Mouse (Mus musculus): ENCODE measurements around the gene F11r.

F11r gene

GRCm38 (mm10) chr1:171438014-171438670, 807 bp downstream of the F11r start:
- no peak for DNase-seq (ENCODE audit: low spot score)

GRCm38 (mm10) chr1:171439072-171439471, 1.7 kb downstream of the F11r start:
- DNase-seq (ENCODE audit: low spot score): no peak

- no peak for DNase-seq (ENCODE audit: low spot score)
Observed at GRCm38 (mm10) chr1:171440025-171440725, 2.8 kb downstream of the F11r start.

- DNase-seq (ENCODE audit: low spot score): no peak
Observed at GRCm38 (mm10) chr1:171441466-171442412, 4.4 kb downstream of the F11r start.

- DNase-seq (ENCODE audit: low spot score): no peak
Observed at GRCm38 (mm10) chr1:171442413-171442760, 5.1 kb downstream of the F11r start.

- no peak for DNase-seq (ENCODE audit: low spot score)
Observed at GRCm38 (mm10) chr1:171445050-171445449, 7.7 kb downstream of the F11r start.

DNA sequence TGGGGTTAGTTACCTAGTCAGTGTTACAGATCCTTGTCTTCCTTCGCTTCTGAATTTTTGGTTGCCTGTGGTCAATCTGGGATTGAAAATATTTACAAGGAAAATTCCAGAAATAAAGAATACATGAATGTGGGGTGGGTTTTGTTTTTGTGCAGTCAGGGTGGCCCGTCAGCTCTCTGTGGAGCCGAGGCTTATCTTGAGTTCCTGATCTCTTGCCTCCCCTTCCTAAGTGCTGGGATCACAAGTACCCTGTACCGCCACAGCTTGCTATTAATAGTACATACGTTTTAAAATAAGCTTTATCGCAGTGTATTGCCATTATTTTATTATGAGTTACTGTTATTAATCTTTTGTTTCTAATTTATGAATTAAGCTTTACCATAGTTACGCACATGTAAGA, 9.5 kb downstream of the F11r start:
- DNase-seq (ENCODE audit: low spot score): no peak

DNA sequence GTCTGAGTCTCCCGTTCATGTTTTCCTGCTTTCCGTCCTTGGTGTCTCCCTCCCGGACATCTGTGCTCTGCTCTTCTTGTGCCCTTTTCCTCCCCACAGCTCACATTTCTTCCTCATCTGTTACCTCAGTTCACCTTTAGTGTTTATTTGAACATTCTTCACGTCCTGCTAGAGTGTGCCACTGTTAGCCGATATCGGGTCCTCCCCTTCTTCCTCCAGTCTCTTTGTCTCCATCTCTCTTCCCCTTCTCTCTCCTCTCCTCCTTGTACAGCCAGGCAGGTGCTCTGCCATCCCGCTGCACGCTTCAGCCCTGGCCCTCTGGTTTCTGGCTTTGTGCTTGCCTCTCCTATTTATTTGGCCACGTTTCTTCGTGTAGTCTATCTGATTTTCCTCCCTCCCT, 10.4 kb downstream of the F11r start:
- DNase-seq (ENCODE audit: low spot score): no peak

GRCm38 (mm10) chr1:171450062-171450461, 12.7 kb downstream of the F11r start:
- no peak for DNase-seq (ENCODE audit: low spot score)

- DNase-seq (ENCODE audit: low spot score): no peak
Observed at GRCm38 (mm10) chr1:171451001-171451400, 13.7 kb downstream of the F11r start.

DNA sequence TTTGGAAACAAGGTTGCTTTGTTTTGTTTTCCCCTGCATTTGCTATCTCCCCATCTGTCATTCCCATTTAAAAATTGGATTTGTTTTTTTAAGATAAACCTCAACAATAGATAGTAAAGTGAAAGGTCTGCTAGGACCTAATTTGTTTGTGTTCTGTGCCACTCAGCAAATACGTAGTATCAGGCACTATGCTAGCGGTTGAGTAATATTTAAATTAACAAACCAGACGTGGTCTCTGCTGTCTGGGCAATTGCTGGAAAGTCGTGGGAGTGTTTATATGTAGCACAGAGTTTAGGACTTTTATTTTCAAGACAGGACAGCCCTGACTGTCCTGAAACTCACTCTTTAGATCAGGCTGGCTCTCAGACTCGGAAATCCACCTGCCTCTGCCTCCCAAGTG, 15.2 kb downstream of the F11r start:
- no peak for DNase-seq (ENCODE audit: low spot score)

GRCm38 (mm10) chr1:171452923-171453322, 15.6 kb downstream of the F11r start:
- DNase-seq (ENCODE audit: low spot score): no peak

GRCm38 (mm10) chr1:171454926-171455325, 17.6 kb downstream of the F11r start:
- no peak for DNase-seq (ENCODE audit: low spot score)

DNA sequence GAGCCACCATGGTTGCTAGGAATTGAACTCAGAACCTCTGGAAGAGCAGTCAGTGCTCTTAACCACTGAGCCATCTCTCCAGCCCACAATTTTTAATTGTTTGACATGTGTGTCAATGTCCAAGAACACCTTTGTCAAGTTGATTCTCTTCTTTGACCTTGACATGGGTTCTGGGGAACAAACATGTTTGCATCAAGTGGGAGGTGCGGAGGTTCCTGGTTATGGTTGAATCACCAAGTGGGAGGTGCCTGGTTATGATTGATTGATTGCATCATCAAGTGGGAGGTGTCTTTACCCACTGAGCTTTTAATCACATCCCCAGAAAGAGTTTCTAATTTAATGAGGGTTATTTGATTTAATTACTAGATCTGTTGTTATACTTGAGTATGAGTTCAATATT, 20.2 kb downstream of the F11r start:
- no peak for DNase-seq (ENCODE audit: low spot score)

DNA sequence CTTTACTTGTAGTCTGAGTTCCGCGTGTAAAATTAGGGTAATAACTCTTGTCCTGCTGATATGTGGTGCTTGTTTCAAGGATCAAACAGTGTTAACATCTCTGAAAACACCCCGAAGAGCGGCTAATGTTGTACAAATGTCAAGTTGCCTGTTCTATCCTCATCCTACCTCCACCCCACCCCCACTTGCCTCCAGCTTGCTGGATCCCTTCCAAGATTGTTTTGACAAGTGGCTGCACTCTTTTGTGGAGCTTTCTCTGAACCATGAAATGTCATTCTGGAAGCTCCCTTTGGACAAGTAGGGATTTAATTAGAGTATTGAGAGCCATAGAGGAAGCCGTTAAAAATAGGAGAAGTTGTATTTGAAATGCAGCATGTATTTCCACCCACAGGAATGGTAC, 22.5 kb downstream of the F11r start:
- no peak for DNase-seq (ENCODE audit: low spot score)

DNA sequence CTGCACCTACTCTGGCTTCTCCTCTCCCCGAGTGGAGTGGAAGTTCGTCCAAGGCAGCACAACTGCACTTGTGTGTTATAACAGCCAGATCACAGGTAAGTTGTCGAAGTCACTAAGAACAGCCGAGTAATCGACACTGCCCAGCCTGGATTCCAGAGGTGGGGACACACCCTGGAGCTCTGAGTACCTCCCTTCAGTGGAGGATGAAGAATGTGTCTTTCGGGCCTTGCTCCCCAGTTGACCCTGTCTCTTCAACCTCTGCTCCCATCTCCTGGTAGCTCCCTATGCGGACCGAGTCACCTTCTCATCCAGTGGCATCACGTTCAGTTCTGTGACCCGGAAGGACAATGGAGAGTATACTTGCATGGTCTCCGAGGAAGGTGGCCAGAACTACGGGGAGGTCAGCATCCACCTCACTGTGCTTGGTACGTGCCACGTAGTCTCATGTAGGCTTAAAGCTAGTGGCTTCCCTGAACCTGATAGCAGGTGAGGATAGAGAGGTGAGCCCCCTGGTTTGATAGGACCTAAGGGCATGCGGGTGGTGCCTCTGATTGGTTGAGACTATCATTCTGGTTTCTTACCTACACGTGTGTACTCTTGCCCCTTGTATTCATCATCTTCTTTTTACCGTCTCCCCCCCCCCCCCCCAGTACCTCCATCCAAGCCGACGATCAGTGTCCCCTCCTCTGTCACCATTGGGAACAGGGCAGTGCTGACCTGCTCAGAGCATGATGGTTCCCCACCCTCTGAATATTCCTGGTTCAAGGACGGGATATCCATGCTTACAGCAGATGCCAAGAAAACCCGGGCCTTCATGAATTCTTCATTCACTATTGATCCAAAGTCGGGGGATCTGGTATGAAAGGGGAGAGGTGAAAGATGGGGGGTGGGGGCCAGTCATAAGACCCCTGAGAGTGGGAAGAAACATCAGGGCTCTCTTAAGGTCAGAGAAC, 23.5 kb downstream of the F11r start:
- no peak for DNase-seq (ENCODE audit: low spot score)

DNA sequence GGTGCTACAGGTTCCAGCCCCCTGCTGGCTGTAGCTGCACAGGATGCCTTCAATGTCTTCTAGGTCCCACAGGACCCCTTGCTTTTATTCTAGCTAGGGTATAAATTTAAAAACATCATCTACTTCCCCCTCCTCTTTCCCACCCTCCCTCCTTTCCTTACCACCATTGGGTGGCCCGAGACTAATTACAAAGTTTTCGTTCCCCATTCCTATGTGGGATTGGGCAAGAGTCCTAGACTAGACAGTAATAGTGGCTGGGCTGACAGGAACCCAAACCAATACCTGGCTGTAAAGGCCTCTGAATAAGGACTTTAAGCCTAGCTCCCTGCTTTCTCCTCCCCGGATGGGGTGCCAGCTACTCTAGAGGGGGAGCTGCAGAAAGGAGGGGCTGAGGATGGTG, 25.8 kb downstream of the F11r start:
- no peak for DNase-seq (ENCODE audit: low spot score)

GRCm38 (mm10) chr1:171465749-171466412, 28.5 kb downstream of the F11r start:
- DNase-seq (ENCODE audit: low spot score): no peak

DNA sequence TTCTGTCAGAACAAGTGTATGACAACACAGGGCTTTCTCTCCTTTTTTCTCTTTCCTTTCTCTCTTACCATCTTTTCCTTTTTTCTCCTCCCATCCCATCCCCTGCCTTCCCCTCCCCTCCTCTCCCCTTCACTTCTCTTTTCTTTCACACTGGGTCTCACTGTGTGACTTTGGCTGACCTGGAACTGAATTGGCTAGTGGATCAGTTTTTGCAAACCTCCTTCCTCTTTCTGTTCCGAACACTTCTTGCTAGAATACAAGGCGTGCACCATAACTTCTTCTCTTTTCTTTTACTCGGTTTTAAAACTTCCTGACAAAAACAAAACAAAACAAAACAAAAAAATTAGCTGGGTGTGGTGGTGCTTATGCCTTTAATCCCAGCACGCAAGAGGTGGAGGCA, 29.2 kb downstream of the F11r start:
- DNase-seq (ENCODE audit: low spot score): no peak

- no peak for DNase-seq (ENCODE audit: low spot score)
Observed at GRCm38 (mm10) chr1:171469678-171470077, 32.3 kb downstream of the F11r start.

DNA sequence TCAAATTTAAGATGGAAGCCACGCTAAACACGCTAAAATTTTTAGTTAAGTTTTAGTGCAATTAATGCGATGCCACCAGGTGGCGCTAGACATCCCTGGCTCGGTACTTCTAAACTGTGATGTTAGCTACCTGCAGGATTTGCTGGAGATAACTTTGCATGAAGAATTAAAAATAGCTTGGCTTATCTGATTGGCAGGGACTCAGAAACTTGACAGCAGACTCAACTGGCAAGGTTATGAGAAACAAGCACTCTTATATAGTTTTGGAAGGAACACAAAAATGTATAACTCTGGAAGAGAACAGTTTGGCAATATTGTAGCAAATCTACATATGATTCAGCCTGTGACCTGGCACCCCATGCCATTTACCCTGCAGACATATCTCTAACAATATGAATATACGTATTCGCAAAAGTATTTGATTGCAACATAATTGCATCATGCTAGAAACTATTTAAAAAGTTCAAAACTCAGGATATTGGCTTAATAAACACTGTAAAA, 33.1 kb downstream of the F11r start:
- peak; percentile 41 for DNase-seq (ENCODE audit: low spot score)

Measured in spleen, adult 12 weeks (tissue).